Mouse (Mus musculus) olfactory bulb, adult 2 months (tissue): ENCODE data around the gene Ubac2.

ENCODE experiments used
- CTCF ChIP-seq: fragments of 200-500 bp; IDR thresholded peaks from 2 replicates; pipeline ENCODE4 v1.5.1; 2012; ENCODE audit warnings: low read depth, mild to moderate bottlenecking, low read length, moderate library complexity; ENCODE audit not compliant: insufficient read depth
- POLR2A ChIP-seq: fragments of 200-500 bp; IDR thresholded peaks from 2 replicates; pipeline ENCODE4 v1.6.1; 2012; ENCODE audit warnings: mild to moderate bottlenecking, low read depth, low read length, moderate library complexity; ENCODE audit not compliant: insufficient read depth

GRCm38 (mm10) chr14:121981531-121981930 lies 103.1 kb downstream of the Ubac2 start:
- no peak for TF ChIP-seq CTCF
- TF ChIP-seq POLR2A: no peak
